Mouse (Mus musculus): ENCODE data around the gene H1f0. TPM values are rescaled to one million over a fixed set of nuclear protein-coding genes. Genes with fewer than 3 reads are reported as not detected.

Gene H1f0
- polyA plus RNA-seq, 1 experiment, result 153 TPM

GRCm38 (mm10) chr15:79040501-79041416, 12.5 kb downstream of the H1f0 start:
- H3K4me3 ChIP-seq (ENCODE audit: insufficient read depth, low read depth, low read length), result no peak overlapping the region
- H3K4me1 ChIP-seq (ENCODE audit: control insufficient read depth, insufficient read depth, insufficient read length, low read length), result no peaks in the 10 kb centered on the region
- no peak overlapping the region for H3K27ac ChIP-seq (replicated peaks; ENCODE audit: low read depth, low read length)

- Histone ChIP-seq H3K27ac (replicated peaks; ENCODE audit: low read depth, low read length) (no peak within 1 kb of the TSS), H3K4me3 (ENCODE audit: insufficient read depth, low read depth, low read length) (peak within 1 kb of the TSS; percentile 47), H3K4me1 (ENCODE audit: control insufficient read depth, insufficient read depth, insufficient read length, low read length) (no peaks in the 10 kb centered on the region)
Observed at GRCm38 (mm10) chr15:79041585-79041984, 13.3 kb downstream of the H1f0 start, which contains the start of gene Galr3. TSS of gene Galr3 (plus strand) at chr15:79041885.

GRCm38 (mm10) chr15:79042721-79043491, 14.7 kb downstream of the H1f0 start:
- peak overlapping the region; percentile 47 for H3K4me3 ChIP-seq (ENCODE audit: insufficient read depth, low read depth, low read length)
- H3K27ac ChIP-seq (replicated peaks; ENCODE audit: low read depth, low read length), result no peak overlapping the region
- no peaks in the 10 kb centered on the region for H3K4me1 ChIP-seq (ENCODE audit: control insufficient read depth, insufficient read depth, insufficient read length, low read length)

- no peak overlapping the region for H3K27ac ChIP-seq (replicated peaks; ENCODE audit: low read depth, low read length)
- H3K4me1 ChIP-seq (ENCODE audit: control insufficient read depth, insufficient read depth, insufficient read length, low read length), result no peaks in the 10 kb centered on the region
- H3K4me3 ChIP-seq (ENCODE audit: insufficient read depth, low read depth, low read length), result no peak overlapping the region
Observed at GRCm38 (mm10) chr15:79044837-79045236, 16.6 kb downstream of the H1f0 start.

- Histone ChIP-seq H3K4me3 (ENCODE audit: insufficient read depth, low read depth, low read length) (no peak overlapping the region), H3K4me1 (ENCODE audit: control insufficient read depth, insufficient read depth, insufficient read length, low read length) (no peaks in the 10 kb centered on the region), H3K27ac (replicated peaks; ENCODE audit: low read depth, low read length) (no peak overlapping the region)
Observed at GRCm38 (mm10) chr15:79048186-79048585, 19.9 kb downstream of the H1f0 start.

GRCm38 (mm10) chr15:79050160-79050845, 22.1 kb downstream of the H1f0 start:
- no peaks in the 10 kb centered on the region for H3K4me1 ChIP-seq (ENCODE audit: control insufficient read depth, insufficient read depth, insufficient read length, low read length)
- H3K27ac ChIP-seq (replicated peaks; ENCODE audit: low read depth, low read length), result no peak overlapping the region
- no peak overlapping the region for H3K4me3 ChIP-seq (ENCODE audit: insufficient read depth, low read depth, low read length)

- Histone ChIP-seq H3K4me3 (ENCODE audit: insufficient read depth, low read depth, low read length) (no peak overlapping the region), H3K27ac (replicated peaks; ENCODE audit: low read depth, low read length) (no peak overlapping the region), H3K4me1 (ENCODE audit: control insufficient read depth, insufficient read depth, insufficient read length, low read length) (no peaks in the 10 kb centered on the region)
Observed at GRCm38 (mm10) chr15:79050964-79051363, 22.7 kb downstream of the H1f0 start.

GRCm38 (mm10) chr15:79051461-79052360, 23.5 kb downstream of the H1f0 start:
- Histone ChIP-seq H3K27ac (replicated peaks; ENCODE audit: low read depth, low read length) (no peak overlapping the region), H3K4me1 (ENCODE audit: control insufficient read depth, insufficient read depth, insufficient read length, low read length) (no peaks in the 10 kb centered on the region), H3K4me3 (ENCODE audit: insufficient read depth, low read depth, low read length) (no peak overlapping the region)

GRCm38 (mm10) chr15:79052366-79052765, 24.1 kb downstream of the H1f0 start:
- Histone ChIP-seq H3K4me3 (ENCODE audit: insufficient read depth, low read depth, low read length) (no peak overlapping the region), H3K4me1 (ENCODE audit: control insufficient read depth, insufficient read depth, insufficient read length, low read length) (no peaks in the 10 kb centered on the region), H3K27ac (replicated peaks; ENCODE audit: low read depth, low read length) (no peak overlapping the region)

- H3K4me3 ChIP-seq (ENCODE audit: insufficient read depth, low read depth, low read length), result no peak overlapping the region
- H3K27ac ChIP-seq (replicated peaks; ENCODE audit: low read depth, low read length), result no peak overlapping the region
- H3K4me1 ChIP-seq (ENCODE audit: control insufficient read depth, insufficient read depth, insufficient read length, low read length), result no peaks in the 10 kb centered on the region
Observed at GRCm38 (mm10) chr15:79056601-79057000, 28.4 kb downstream of the H1f0 start.

GRCm38 (mm10) chr15:79057850-79058249, 29.6 kb downstream of the H1f0 start:
- H3K4me3 ChIP-seq (ENCODE audit: insufficient read depth, low read depth, low read length), result no peak overlapping the region
- H3K4me1 ChIP-seq (ENCODE audit: control insufficient read depth, insufficient read depth, insufficient read length, low read length), result no peaks in the 10 kb centered on the region
- H3K27ac ChIP-seq (replicated peaks; ENCODE audit: low read depth, low read length), result no peak overlapping the region

- H3K4me3 ChIP-seq (ENCODE audit: insufficient read depth, low read depth, low read length), result no peak overlapping the region
- no peak overlapping the region for H3K27ac ChIP-seq (replicated peaks; ENCODE audit: low read depth, low read length)
- no peaks in the 10 kb centered on the region for H3K4me1 ChIP-seq (ENCODE audit: control insufficient read depth, insufficient read depth, insufficient read length, low read length)
Observed at GRCm38 (mm10) chr15:79060887-79061565, 32.8 kb downstream of the H1f0 start.

GRCm38 (mm10) chr15:79062376-79063159, 34.3 kb downstream of the H1f0 start, which contains the start of gene Ankrd54:
TSS of gene Ankrd54 (minus strand) at chr15:79062893.
- no peak within 1 kb of the TSS for H3K27ac ChIP-seq (replicated peaks; ENCODE audit: low read depth, low read length)
- no peaks in the 10 kb centered on the region for H3K4me1 ChIP-seq (ENCODE audit: control insufficient read depth, insufficient read depth, insufficient read length, low read length)
- H3K4me3 ChIP-seq (ENCODE audit: insufficient read depth, low read depth, low read length), result peak within 1 kb of the TSS; percentile 74
